Mouse (Mus musculus) megakaryocyte, embryonic 14.5 days (primary cell): Measurements from ENCODE around the gene Fam69b.

Experiments used
- FLI1 ChIP-seq: IDR thresholded peaks from 2 replicates; pipeline ENCODE4 v1.6.1; 2012; ENCODE audit warnings: low read length, inconsistent platforms, mixed read lengths
- GATA1 ChIP-seq: IDR thresholded peaks from 3 replicates; pipeline ENCODE4 v1.6.1; 2012; ENCODE audit warnings: mixed read lengths, low read length, inconsistent platforms, borderline replicate concordance

DNA sequence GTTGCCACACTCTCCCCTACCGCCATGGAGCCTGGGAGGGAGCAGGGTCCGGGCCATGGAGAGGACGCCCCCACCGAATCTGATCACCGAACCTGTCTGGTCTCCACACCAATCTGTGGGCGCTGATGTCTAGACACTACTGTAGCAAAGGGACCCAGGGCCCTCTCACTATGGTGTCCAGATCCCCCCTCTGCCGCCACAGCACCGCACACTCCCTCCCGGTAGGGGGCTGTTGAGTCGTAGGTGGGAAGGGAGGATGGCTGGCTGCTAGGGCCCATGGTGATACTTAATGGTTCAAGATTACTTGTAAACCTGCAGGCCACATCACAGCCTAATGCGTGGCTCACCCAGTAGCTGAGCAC, 41.2 kb upstream of the Fam69b start:
- no peak for TF ChIP-seq GATA1
- TF ChIP-seq FLI1: no peak
